Mouse (Mus musculus) heart, embryonic 12.5 days (tissue): Measurements from ENCODE around the gene Gm9195. TPM values are rescaled to one million over a fixed set of nuclear protein-coding genes. Genes with fewer than 3 reads are reported as not detected.

Source experiments
- ATAC-seq: fragments of 200-750 bp; cut with Nextera tagmentation; 2 replicates; pipeline ENCODE4 v1.8.0; 2017; ENCODE audit warnings: moderate TSS enrichment, moderate library complexity; ENCODE audit not compliant: insufficient number of reproducible peaks, low FRiP score
- H3K27ac ChIP-seq: fragments of 300-500 bp; sonication (generic); 2 replicates; pipeline ENCODE4 v1.5.1; 2016; ENCODE audit warnings: mild to moderate bottlenecking, moderate library complexity; ENCODE audit not compliant: poor library complexity, severe bottlenecking
- H3K27me3 ChIP-seq: fragments of 300-500 bp; sonication (generic); replicated peaks from 2 replicates; pipeline ENCODE4 v1.6.1; 2016; ENCODE audit warnings: mild to moderate bottlenecking, moderate library complexity
- H3K36me3 ChIP-seq: fragments of 300-500 bp; sonication (generic); 2 replicates; pipeline ENCODE4 v1.6.1; 2016; ENCODE audit warnings: mild to moderate bottlenecking, moderate library complexity
- H3K4me1 ChIP-seq: fragments of 300-500 bp; sonication (generic); replicated peaks from 2 replicates; pipeline ENCODE4 v1.6.1; 2016; ENCODE audit warnings: mild to moderate bottlenecking
- H3K4me2 ChIP-seq: fragments of 300-500 bp; sonication (generic); 2 replicates; pipeline ENCODE4 v1.6.1; 2016; ENCODE audit warnings: mild to moderate bottlenecking, moderate library complexity
- H3K4me3 ChIP-seq: fragments of 300-500 bp; sonication (generic); 2 replicates; pipeline ENCODE4 v1.5.1; 2016; ENCODE audit warnings: mild to moderate bottlenecking
- H3K9ac ChIP-seq: fragments of 300-500 bp; sonication (generic); 2 replicates; pipeline ENCODE4 v1.6.1; 2016; ENCODE audit warnings: mild to moderate bottlenecking, moderate library complexity
- H3K9me3 ChIP-seq: fragments of 300-500 bp; sonication (generic); replicated peaks from 2 replicates; pipeline ENCODE4 v1.6.1; 2016; ENCODE audit warnings: mild to moderate bottlenecking, moderate library complexity
- WGBS: fragments of 180-500 bp; shearing (Covaris S2); methylation state at CpG from one replicate; pipeline ENCODE4 v1.1.7; 2016; 5-methylcytosine and 5-hydroxymethylcytosine counted together
- polyA plus RNA-seq: library from polyadenylated mRNA; unstranded; fragments of >200 nt; fragmentation: Nextera tagmentation; extraction: Ambion mirVana; gene quantifications from 2 replicates; pipeline ENCODE4 v1.2.1, GENCODE M21; 2016

The Gm9195 gene
- polyA plus RNA-seq, 1 experiment from 2014 or later: not detected

DNA sequence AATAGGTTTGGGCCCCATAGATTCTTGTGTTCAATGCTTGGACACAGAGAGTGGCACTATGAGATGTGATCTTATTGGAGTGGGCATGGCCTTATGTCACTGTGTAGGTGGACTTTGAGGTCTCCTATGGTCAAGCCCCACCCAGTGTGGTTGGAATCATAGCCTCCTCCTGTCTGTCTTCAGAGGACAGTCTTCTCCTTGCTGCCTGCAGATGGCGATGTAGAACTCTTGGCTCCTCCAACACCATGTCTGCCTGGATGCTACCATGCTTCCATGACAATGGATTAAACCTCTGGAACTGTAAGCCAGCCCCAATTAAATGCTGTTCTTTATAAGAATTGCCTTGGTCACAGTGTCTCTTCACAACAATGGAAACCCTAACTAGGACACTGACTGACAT is 13.3 kb upstream of the Gm9195 start:
- Histone ChIP-seq H3K4me3 (no peak overlapping the region), H3K27me3 (no peaks in the 10 kb centered on the region), H3K9me3 (no peaks in the 10 kb centered on the region), H3K4me1 (peaks cover 12% of the 10 kb centered on the region), H3K36me3 (no peaks in the 10 kb centered on the region), H3K27ac (no peak overlapping the region), H3K4me2 (no peak overlapping the region), H3K9ac (no peak overlapping the region)
- WGBS: 89% methylated on average over 1 of the region's 1 CpGs
- no peak for ATAC-seq

GRCm38 (mm10) chr14:72503241-72503640 is 11.6 kb upstream of the Gm9195 start:
- Histone ChIP-seq H3K27me3 (no peaks in the 10 kb centered on the region), H3K27ac (no peak overlapping the region), H3K36me3 (no peaks in the 10 kb centered on the region), H3K4me3 (no peak overlapping the region), H3K4me2 (no peak overlapping the region), H3K4me1 (peaks cover 12% of the 10 kb centered on the region), H3K9ac (no peak overlapping the region), H3K9me3 (no peaks in the 10 kb centered on the region)
- no peak for ATAC-seq
- WGBS: 48% methylated on average over 6 of the region's 6 CpGs

DNA sequence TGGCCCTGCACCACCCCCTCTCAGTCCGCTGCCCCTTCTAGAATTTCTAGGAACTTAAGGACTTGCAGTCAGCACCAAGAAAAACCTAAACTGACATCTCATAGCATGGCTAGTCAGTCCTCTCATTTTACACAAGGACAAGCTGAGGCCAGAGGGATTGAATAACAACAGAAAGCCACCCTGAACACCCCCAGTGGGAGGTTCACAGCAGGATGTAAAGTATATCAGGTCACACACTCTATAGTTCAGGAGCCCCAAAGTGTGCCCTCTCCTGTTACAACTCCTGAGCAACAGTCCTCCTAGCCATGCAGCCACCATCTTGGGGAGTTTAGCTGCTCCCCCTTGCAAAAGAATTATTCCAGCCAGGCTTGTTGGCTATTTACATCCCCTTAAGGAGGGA is 2.1 kb upstream of the Gm9195 start:
- no peak overlapping the region for H3K4me3 ChIP-seq
- no peak overlapping the region for H3K4me2 ChIP-seq
- H3K9me3 ChIP-seq: no peaks in the 10 kb centered on the region
- H3K9ac ChIP-seq: no peak overlapping the region
- no peaks in the 10 kb centered on the region for H3K4me1 ChIP-seq
- H3K27ac ChIP-seq: no peak overlapping the region
- whole genome bisulfite sequencing: 81% methylated on average over 1 of the region's 1 CpGs
- no peaks in the 10 kb centered on the region for H3K27me3 ChIP-seq
- H3K36me3 ChIP-seq: no peaks in the 10 kb centered on the region
- ATAC-seq: no peak

- no peak overlapping the region for H3K4me3 ChIP-seq
- H3K36me3 ChIP-seq: no peaks in the 10 kb centered on the region
- no peaks in the 10 kb centered on the region for H3K4me1 ChIP-seq
- 81% methylated on average over 3 of the region's 3 CpGs for WGBS
- no peak for ATAC-seq
- H3K9ac ChIP-seq: no peak overlapping the region
- H3K9me3 ChIP-seq: no peaks in the 10 kb centered on the region
- no peak overlapping the region for H3K27ac ChIP-seq
- no peaks in the 10 kb centered on the region for H3K27me3 ChIP-seq
- no peak overlapping the region for H3K4me2 ChIP-seq
Observed at GRCm38 (mm10) chr14:72490367-72490766, 1.3 kb downstream of the Gm9195 start.

- Histone ChIP-seq H3K4me3 (no peak overlapping the region), H3K9me3 (no peaks in the 10 kb centered on the region), H3K4me2 (no peak overlapping the region), H3K36me3 (no peaks in the 10 kb centered on the region), H3K27ac (no peak overlapping the region), H3K4me1 (no peaks in the 10 kb centered on the region), H3K9ac (no peak overlapping the region), H3K27me3 (no peaks in the 10 kb centered on the region)
- ATAC-seq: no peak
- 86% methylated on average over 1 of the region's 1 CpGs for WGBS
Observed at GRCm38 (mm10) chr14:72474501-72474900, 17.1 kb downstream of the Gm9195 start.

- ATAC-seq: no peak
- Histone ChIP-seq H3K4me2 (no peak overlapping the region), H3K36me3 (no peaks in the 10 kb centered on the region), H3K27ac (no peak overlapping the region), H3K4me1 (0 out of 2 replicates have a peak, but pooled peaks cover 3% of the 10 kb centered on the region), H3K9me3 (no peaks in the 10 kb centered on the region), H3K9ac (no peak overlapping the region), H3K4me3 (no peak overlapping the region), H3K27me3 (no peaks in the 10 kb centered on the region)
- 26% methylated on average over 4 of the region's 4 CpGs for whole genome bisulfite sequencing
Observed at GRCm38 (mm10) chr14:72468429-72468828, 23.2 kb downstream of the Gm9195 start.

GRCm38 (mm10) chr14:72466384-72466783 is 25.3 kb downstream of the Gm9195 start:
- 0 out of 2 replicates have a peak, but pooled peaks cover 3% of the 10 kb centered on the region for H3K4me1 ChIP-seq

DNA sequence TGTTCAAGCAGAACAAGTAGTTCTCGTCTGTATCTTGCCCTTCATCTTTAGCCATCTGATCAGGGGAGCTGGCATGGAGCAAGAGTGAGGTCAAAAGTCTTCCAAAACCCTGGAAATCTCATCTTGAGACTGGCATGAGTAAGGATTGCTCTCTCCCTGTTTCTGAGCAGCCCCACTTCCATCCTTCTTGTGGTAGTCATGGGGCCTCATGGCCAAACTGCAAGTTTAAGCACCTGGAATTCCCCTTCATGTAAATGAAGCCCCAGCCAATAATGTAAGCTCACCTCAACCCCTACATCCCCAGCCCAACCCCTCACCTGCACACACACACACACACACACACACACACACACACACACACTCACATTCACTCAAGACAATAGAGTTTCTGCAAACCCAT is 30.0 kb downstream of the Gm9195 start:
- no peaks in the 10 kb centered on the region for H3K4me1 ChIP-seq
- no peak overlapping the region for H3K4me2 ChIP-seq
- H3K9me3 ChIP-seq: no peaks in the 10 kb centered on the region
- ATAC-seq: no peak
- H3K9ac ChIP-seq: no peak overlapping the region
- no peaks in the 10 kb centered on the region for H3K36me3 ChIP-seq
- no peak overlapping the region for H3K4me3 ChIP-seq
- H3K27ac ChIP-seq: no peak overlapping the region
- WGBS: 65% methylated on average over 1 of the region's 1 CpGs
- H3K27me3 ChIP-seq: no peaks in the 10 kb centered on the region

More at GRCm38 (mm10) chr14:72466384-72466783, 25.3 kb downstream of the Gm9195 start:
- Histone ChIP-seq H3K4me2 (no peak overlapping the region), H3K36me3 (no peaks in the 10 kb centered on the region), H3K9me3 (no peaks in the 10 kb centered on the region), H3K9ac (no peak overlapping the region), H3K27ac (no peak overlapping the region), H3K4me3 (no peak overlapping the region), H3K27me3 (no peaks in the 10 kb centered on the region)
- WGBS: 86% methylated on average over 3 of the region's 3 CpGs
- no peak for ATAC-seq

DNA sequence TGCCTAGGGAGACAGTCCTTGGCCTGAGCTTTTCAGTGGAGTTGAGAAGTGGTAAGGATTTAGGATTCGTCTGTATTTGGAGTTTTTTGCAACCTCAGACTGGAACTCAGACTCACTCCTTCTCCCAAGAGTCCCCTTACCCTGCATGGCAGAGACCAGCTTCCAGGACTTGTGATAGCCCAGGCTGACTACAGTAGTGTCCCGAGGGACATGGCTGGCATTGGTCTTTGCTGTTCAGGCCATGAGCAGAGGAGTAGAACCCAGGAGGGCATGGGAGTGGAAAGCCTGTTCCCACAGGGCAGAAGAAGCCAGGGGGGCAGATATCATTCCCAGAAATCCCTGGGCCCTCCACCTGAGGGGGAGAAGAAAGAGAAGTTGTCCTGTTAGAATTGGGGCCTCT is 31.3 kb downstream of the Gm9195 start:
- Histone ChIP-seq H3K4me3 (no peak overlapping the region), H3K27me3 (no peaks in the 10 kb centered on the region), H3K9ac (no peak overlapping the region), H3K27ac (no peak overlapping the region), H3K4me1 (no peaks in the 10 kb centered on the region), H3K9me3 (no peaks in the 10 kb centered on the region), H3K36me3 (no peaks in the 10 kb centered on the region), H3K4me2 (no peak overlapping the region)
- 58% methylated on average over 2 of the region's 2 CpGs for WGBS
- no peak for ATAC-seq

- no peaks in the 10 kb centered on the region for H3K9me3 ChIP-seq
- no peak overlapping the region for H3K9ac ChIP-seq
- ATAC-seq: no peak
- no peaks in the 10 kb centered on the region for H3K36me3 ChIP-seq
- no peaks in the 10 kb centered on the region for H3K4me1 ChIP-seq
- no peaks in the 10 kb centered on the region for H3K27me3 ChIP-seq
- WGBS: 85% methylated on average over 1 of the region's 1 CpGs
- no peak overlapping the region for H3K4me3 ChIP-seq
- no peak overlapping the region for H3K27ac ChIP-seq
- H3K4me2 ChIP-seq: no peak overlapping the region
Observed at GRCm38 (mm10) chr14:72458930-72459329, 32.7 kb downstream of the Gm9195 start.

GRCm38 (mm10) chr14:72447141-72448091 is 44.2 kb downstream of the Gm9195 start:
- H3K9ac ChIP-seq: no peak overlapping the region
- no peak overlapping the region for H3K4me3 ChIP-seq
- H3K27ac ChIP-seq: no peak overlapping the region
- 58% methylated on average over 9 of the region's 9 CpGs for WGBS
- H3K4me2 ChIP-seq: no peak overlapping the region
- H3K27me3 ChIP-seq: peaks cover 4% of the 10 kb centered on the region; the same call in 1 of the 2 replicates
- no peaks in the 10 kb centered on the region for H3K36me3 ChIP-seq
- no peaks in the 10 kb centered on the region for H3K4me1 ChIP-seq
- ATAC-seq: no peak
- no peaks in the 10 kb centered on the region for H3K9me3 ChIP-seq
